Mouse (Mus musculus) olfactory bulb, adult 2 months (tissue): ENCODE results near the gene Brsk1.

Experiments
- CTCF ChIP-seq: fragments of 200-500 bp; IDR thresholded peaks from 2 replicates; pipeline ENCODE4 v1.5.1; 2012; ENCODE audit warnings: low read depth, mild to moderate bottlenecking, low read length, moderate library complexity; ENCODE audit not compliant: insufficient read depth
- POLR2A ChIP-seq: fragments of 200-500 bp; IDR thresholded peaks from 2 replicates; pipeline ENCODE4 v1.6.1; 2012; ENCODE audit warnings: mild to moderate bottlenecking, low read depth, low read length, moderate library complexity; ENCODE audit not compliant: insufficient read depth

GRCm38 (mm10) chr7:4747156-4747899 lies 56.9 kb downstream of the Brsk1 start:
- no peak for TF ChIP-seq CTCF
- TF ChIP-seq POLR2A: no peak
